Mouse (Mus musculus) left cerebral cortex, adult 2 months (tissue): ENCODE measurements around the gene Glp2r. TPM values are rescaled to one million over a fixed set of nuclear protein-coding genes. Genes with fewer than 3 reads are reported as not detected.

Experiments used
- DNase-seq, 2 experiments: peaks; one replicate each; pipeline ENCODE4 v3.0.0; 2021 to 2022; ENCODE audit warnings: low spot score in 2 of 2, mixed read lengths in 1 of 2; ENCODE audit errors: extremely low spot score in 1 of 2
- H3K27ac ChIP-seq: fragments of 200-600 bp; 2 replicates; pipeline ENCODE4 v1.8.1; 2022
- H3K4me3 ChIP-seq: fragments of 200-600 bp; 2 replicates; pipeline ENCODE4 v1.8.1; 2022
- CTCF ChIP-seq: fragments of 200-600 bp; IDR thresholded peaks from 2 replicates; pipeline ENCODE4 v1.8.1; 2022; ENCODE audit warnings: antibody characterized with exemption, mild to moderate bottlenecking, moderate library complexity
- intact Hi-C: fragments of 180-260 bp; cut with DNase I; formaldehyde crosslinking; loops from one replicate; pipeline ENCODE4 v1.15.1; 2025
- total RNA-seq, 2 experiments: library from RNA; stranded (reverse); gene quantifications; 2 replicates each; pipeline ENCODE4 v1.2.3; 2021

Gene Glp2r
- total RNA-seq, 2 experiments from 2014 or later: 1.2 to 2.0 TPM

- no peak overlapping the region for H3K27ac ChIP-seq
- peak; percentile 60 to 62 for DNase-seq
- intact Hi-C loops: no loop called here
- peak; percentile 35 for TF ChIP-seq CTCF
- no peak overlapping the region for H3K4me3 ChIP-seq
Observed at GRCm38 (mm10) chr11:67772577-67772976, 1.6 kb upstream of the Glp2r start.

- Histone ChIP-seq H3K27ac (no peak overlapping the region), H3K4me3 (no peak overlapping the region)
- TF ChIP-seq CTCF: no peak
- DNase-seq: no peak
- intact Hi-C loops: no loop called here
Observed at GRCm38 (mm10) chr11:67771691-67772090, 738 bp upstream of the Glp2r start.

GRCm38 (mm10) chr11:67757373-67758167, 13.4 kb downstream of the Glp2r start:
- DNase-seq: no peak
- intact Hi-C loops: no loop called here
- peak; percentile 34 for TF ChIP-seq CTCF
- Histone ChIP-seq H3K4me3 (no peak overlapping the region), H3K27ac (no peak overlapping the region)

- TF ChIP-seq CTCF: no peak
- Histone ChIP-seq H3K4me3 (no peak overlapping the region), H3K27ac (peak overlapping the region; percentile 3; the same call in 1 of the 2 replicates)
- no peak for DNase-seq
- intact Hi-C loops: no loop called here
Observed at GRCm38 (mm10) chr11:67756287-67756686, 14.7 kb downstream of the Glp2r start.

GRCm38 (mm10) chr11:67741569-67741968, 29.4 kb downstream of the Glp2r start:
- no peak overlapping the region for H3K4me3 ChIP-seq
- TF ChIP-seq CTCF: peak; percentile 29
- no peak overlapping the region for H3K27ac ChIP-seq
- no peak for DNase-seq
- intact Hi-C loops: no loop called here

- Histone ChIP-seq H3K4me3 (no peak overlapping the region), H3K27ac (no peak overlapping the region)
- DNase-seq: no peak
- TF ChIP-seq CTCF: no peak
- intact Hi-C loops: no loop called here
Observed at GRCm38 (mm10) chr11:67738846-67739490, 32.0 kb downstream of the Glp2r start.

- TF ChIP-seq CTCF: no peak
- intact Hi-C loops: no loop called here
- H3K27ac ChIP-seq: no peak overlapping the region
- no peak overlapping the region for H3K4me3 ChIP-seq
- DNase-seq: no peak
Observed at GRCm38 (mm10) chr11:67738345-67738744, 32.6 kb downstream of the Glp2r start.

- no peak for TF ChIP-seq CTCF
- Histone ChIP-seq H3K4me3 (no peak overlapping the region), H3K27ac (peak overlapping the region; percentile 71)
- DNase-seq: no peak
- intact Hi-C loops: loop anchor here (5.0 kb wide), 1 partner anchor 132 kb away; no protein-coding TSS in a partner anchor
Observed at GRCm38 (mm10) chr11:67734597-67734996, 36.4 kb downstream of the Glp2r start.

GRCm38 (mm10) chr11:67733726-67734125, 37.2 kb downstream of the Glp2r start:
- H3K4me3 ChIP-seq: no peak overlapping the region
- no peak overlapping the region; the same call in 1 of the 2 replicates for H3K27ac ChIP-seq
- intact Hi-C loops: loop anchor here (5.0 kb wide), 1 partner anchor 131 kb away; no protein-coding TSS in a partner anchor
- TF ChIP-seq CTCF: no peak
- no peak for DNase-seq

GRCm38 (mm10) chr11:67731056-67731455, 39.9 kb downstream of the Glp2r start:
- H3K27ac ChIP-seq: no peak overlapping the region
- no peak overlapping the region for H3K4me3 ChIP-seq
- TF ChIP-seq CTCF: no peak
- no peak for DNase-seq
- intact Hi-C loops: loop anchor here (5.0 kb wide), 1 partner anchor 129 kb away; no protein-coding TSS in a partner anchor

- H3K4me3 ChIP-seq: no peak overlapping the region
- DNase-seq: no peak
- intact Hi-C loops: no loop called here
- H3K27ac ChIP-seq: no peak overlapping the region
- TF ChIP-seq CTCF: no peak
Observed at GRCm38 (mm10) chr11:67728726-67729125, 42.2 kb downstream of the Glp2r start.

GRCm38 (mm10) chr11:67727095-67727494, 43.9 kb downstream of the Glp2r start:
- no peak for DNase-seq

More at GRCm38 (mm10) chr11:67727095-67727494, 43.9 kb downstream of the Glp2r start:
- no peak for TF ChIP-seq CTCF
- intact Hi-C loops: no loop called here
- H3K27ac ChIP-seq: peak overlapping the region; percentile 13; the same call in 1 of the 2 replicates
- no peak overlapping the region for H3K4me3 ChIP-seq
